Mouse (Mus musculus) liver, adult 2 months (tissue): ENCODE measurements around the gene 2310034G01Rik. TPM values are rescaled to one million over a fixed set of nuclear protein-coding genes. Genes with fewer than 3 reads are reported as not detected.
A peak's percentile ranks its signal among the peaks of the same experiment; 100 is the strongest.

Experiments used
- DNase-seq: peaks from one replicate; pipeline ENCODE4 v3.0.0-alpha.2; 2011; ENCODE audit warnings: low read depth, low spot score; ENCODE audit errors: extremely low read depth
- H3K27ac ChIP-seq: fragments of 200-500 bp; replicated peaks from 2 replicates; pipeline ENCODE4 v1.5.1; 2012; ENCODE audit warnings: low read depth, mild to moderate bottlenecking, control low read depth, inconsistent platforms, low read length; ENCODE audit not compliant: insufficient read depth
- H3K27me3 ChIP-seq: fragments of 200-500 bp; 2 replicates; pipeline ENCODE4 v1.6.1; 2012; ENCODE audit warnings: mild to moderate bottlenecking, moderate library complexity, low read length, inconsistent platforms; ENCODE audit not compliant: control insufficient read depth, insufficient read depth
- H3K36me3 ChIP-seq: fragments of 200-500 bp; 2 replicates; pipeline ENCODE4 v1.6.1; 2012; ENCODE audit warnings: low read length, inconsistent platforms; ENCODE audit not compliant: control insufficient read depth, insufficient read depth
- H3K4me1 ChIP-seq: fragments of 200-500 bp; 2 replicates; pipeline ENCODE4 v1.6.1; 2011; ENCODE audit warnings: low read length; ENCODE audit not compliant: control insufficient read depth, insufficient read depth
- H3K4me3 ChIP-seq: fragments of 200-500 bp; 2 replicates; pipeline ENCODE4 v1.5.1; 2011; ENCODE audit warnings: low read depth, mild to moderate bottlenecking, control low read depth, low read length, moderate library complexity; ENCODE audit not compliant: insufficient read depth
- H3K79me2 ChIP-seq: fragments of 200-500 bp; 2 replicates; pipeline ENCODE4 v1.6.1; 2012; ENCODE audit warnings: inconsistent platforms, mild to moderate bottlenecking, low read length, moderate library complexity; ENCODE audit not compliant: control insufficient read depth, insufficient read depth
- H3K9ac ChIP-seq: fragments of 200-500 bp; 2 replicates; pipeline ENCODE4 v1.6.1; 2012; ENCODE audit warnings: low read depth, mild to moderate bottlenecking, control low read depth, inconsistent platforms, low read length
- CTCF ChIP-seq: fragments of 200-500 bp; IDR thresholded peaks from 2 replicates; pipeline ENCODE4 v1.5.1; 2011; ENCODE audit warnings: low read depth, low read length, control low read depth
- POLR2A ChIP-seq: fragments of 200-500 bp; IDR thresholded peaks from 2 replicates; pipeline ENCODE4 v1.6.1; 2011; ENCODE audit warnings: low read length, control low read depth; ENCODE audit not compliant: insufficient read depth; ENCODE audit errors: extremely low read depth
- WGBS: fragments of 180-500 bp; shearing (Covaris S2); methylation state at CpG from one replicate; pipeline ENCODE4 v1.1.7; 2018; 5-methylcytosine and 5-hydroxymethylcytosine counted together
- polyA plus RNA-seq: library from polyadenylated mRNA; depleted of rRNA; stranded (reverse); fragments of >200 nt; gene quantifications from 2 replicates; pipeline ENCODE4 v1.2.3, GENCODE M21; 2012
- total RNA-seq: library from RNA; depleted of rRNA; stranded (reverse); fragments of >200 nt; gene quantifications from 2 replicates; pipeline ENCODE4 v1.2.3, GENCODE M21; 2014

Gene 2310034G01Rik
- total and polyA plus RNA-seq, 2 experiments: 0.09 to 0.10 TPM

DNA sequence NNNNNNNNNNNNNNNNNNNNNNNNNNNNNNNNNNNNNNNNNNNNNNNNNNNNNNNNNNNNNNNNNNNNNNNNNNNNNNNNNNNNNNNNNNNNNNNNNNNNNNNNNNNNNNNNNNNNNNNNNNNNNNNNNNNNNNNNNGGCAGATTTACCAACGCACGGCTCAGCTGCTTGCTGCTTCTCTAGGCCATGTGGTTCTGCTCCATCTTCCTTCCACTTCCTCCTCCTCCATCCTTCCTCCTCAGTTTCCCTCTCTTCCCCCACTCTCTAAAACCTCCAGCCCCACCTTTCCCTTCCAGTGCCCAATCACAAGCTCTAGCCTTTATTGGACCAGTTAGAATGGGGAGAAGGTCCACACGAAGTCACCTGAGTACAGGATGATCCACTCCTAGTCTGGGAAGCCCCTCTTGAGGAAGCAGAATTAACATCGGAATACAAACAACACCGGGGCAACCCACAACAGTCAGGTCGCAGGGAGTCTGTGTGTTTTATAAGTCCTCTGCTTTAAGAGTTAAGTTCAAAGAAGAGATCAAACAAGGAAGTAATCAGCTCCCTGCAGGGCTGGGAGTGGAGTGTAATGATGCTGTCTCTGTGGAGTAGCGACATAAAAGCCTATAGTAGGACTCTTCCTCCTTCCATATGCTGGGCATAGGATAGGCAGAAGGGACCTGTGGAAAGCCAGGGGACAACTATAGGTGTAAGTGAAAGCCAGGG lies 5.2 kb downstream of the 2310034G01Rik start:
- no peaks in the 10 kb centered on the region for H3K79me2 ChIP-seq
- no peak for DNase-seq
- WGBS: 58% methylated on average over 7 of the region's 7 CpGs
- no peaks in the 10 kb centered on the region for H3K27me3 ChIP-seq
- TF ChIP-seq CTCF (no peak), POLR2A (no peak)
- no peaks in the 10 kb centered on the region for H3K36me3 ChIP-seq
- no peak overlapping the region for H3K4me3 ChIP-seq
- no peak overlapping the region for H3K9ac ChIP-seq
- peaks cover 4% of the 10 kb centered on the region; the same call in 1 of the 2 replicates for H3K4me1 ChIP-seq
- no peak overlapping the region for H3K27ac ChIP-seq

GRCm38 (mm10) chr19:46339287-46339971 lies 10.7 kb downstream of the 2310034G01Rik start:
- no peaks in the 10 kb centered on the region for H3K36me3 ChIP-seq
- TF ChIP-seq POLR2A: no peak
- no peak for TF ChIP-seq CTCF
- peak overlapping the region; percentile 7; the same call in 1 of the 2 replicates for H3K27ac ChIP-seq
- 64% methylated on average over 7 of the region's 7 CpGs for WGBS
- DNase-seq: peak; percentile 26
- H3K9ac ChIP-seq: no peak overlapping the region
- H3K4me3 ChIP-seq: no peak overlapping the region; the same call in 1 of the 2 replicates
- H3K27me3 ChIP-seq: no peaks in the 10 kb centered on the region
- H3K79me2 ChIP-seq: no peaks in the 10 kb centered on the region
- H3K4me1 ChIP-seq: peaks cover 3% of the 10 kb centered on the region; the same call in 1 of the 2 replicates

DNA sequence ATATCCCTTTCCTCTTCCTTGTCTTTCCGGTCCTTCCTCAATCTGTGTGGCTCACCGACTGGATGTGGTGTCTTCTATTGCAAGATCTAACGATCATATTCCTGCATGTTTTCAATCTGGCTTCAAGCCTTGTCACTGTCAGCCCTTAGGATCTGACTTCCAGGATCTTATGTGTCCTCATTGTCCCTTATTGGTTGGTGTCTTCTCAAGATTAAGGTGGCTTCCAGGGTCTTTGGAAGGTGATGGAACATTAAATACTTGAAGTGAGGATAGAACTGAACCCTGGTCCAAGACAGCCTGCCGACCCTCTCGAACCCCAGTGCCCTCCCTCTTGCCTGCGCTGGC lies 11.2 kb downstream of the 2310034G01Rik start:
- no peak for TF ChIP-seq POLR2A
- no peak for TF ChIP-seq CTCF
- Histone ChIP-seq H3K36me3 (no peaks in the 10 kb centered on the region), H3K9ac (peak overlapping the region; percentile 52)

DNA sequence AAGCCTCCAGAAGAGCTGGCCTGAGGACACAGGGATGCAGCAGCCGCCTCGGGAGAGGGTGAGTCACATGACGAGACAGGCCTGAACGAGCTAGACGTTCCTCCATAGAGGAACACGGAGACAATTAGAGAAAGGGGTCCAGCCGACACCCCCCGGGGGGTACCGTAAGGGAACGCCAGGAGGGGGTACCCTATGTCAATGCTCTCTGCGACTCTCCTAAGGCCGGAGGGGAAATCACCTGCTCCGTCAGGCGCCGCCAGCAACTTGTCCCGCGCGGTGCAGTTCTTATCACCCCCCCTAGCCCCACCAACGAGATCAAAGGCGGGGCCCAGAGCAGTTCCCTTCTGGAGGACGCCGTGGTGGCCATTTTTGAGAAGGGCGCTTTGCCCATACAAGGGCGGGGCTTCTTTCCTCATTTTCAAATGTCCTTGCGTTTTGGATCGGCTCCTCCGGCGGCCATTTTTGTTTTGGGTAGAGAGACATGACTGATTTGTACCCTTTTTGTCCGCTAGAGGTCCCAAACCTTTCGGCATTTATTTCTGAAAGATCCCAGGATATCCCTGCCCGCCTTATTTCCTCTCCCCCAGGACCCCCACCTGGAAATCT lies 11.7 kb downstream of the 2310034G01Rik start, which contains the start of gene Cuedc2:
Gene Cuedc2 (minus strand): TSS at position 372 of the 606 bp plus-strand sequence.
- peak; percentile 83 for DNase-seq
- peaks cover 3% of the 10 kb centered on the region; the same call in 1 of the 2 replicates for H3K4me1 ChIP-seq
- H3K27me3 ChIP-seq: no peaks in the 10 kb centered on the region
- peak within 1 kb of the TSS; percentile 7; the same call in 1 of the 2 replicates for H3K27ac ChIP-seq
- H3K36me3 ChIP-seq: no peaks in the 10 kb centered on the region
- no peaks in the 10 kb centered on the region for H3K79me2 ChIP-seq
- TF ChIP-seq CTCF (peak; percentile 8; the same call in 1 of the 2 replicates), POLR2A (0 out of 2 replicates have a peak, but pooled peaks have one; percentile 24)
- peak within 1 kb of the TSS; percentile 69 for H3K4me3 ChIP-seq
- H3K9ac ChIP-seq: peak within 1 kb of the TSS; percentile 67
- WGBS: under 1% methylated on average over 31 of the region's 31 CpGs

More for the DNA sequence above, 11.2 kb downstream of the 2310034G01Rik start:
- Histone ChIP-seq H3K79me2 (no peaks in the 10 kb centered on the region), H3K4me1 (peaks cover 3% of the 10 kb centered on the region; the same call in 1 of the 2 replicates), H3K27me3 (no peaks in the 10 kb centered on the region), H3K27ac (0 out of 2 replicates have a peak overlapping the region, but pooled peaks have one; percentile 7), H3K4me3 (peak overlapping the region; percentile 11; the same call in 1 of the 2 replicates)
- 46% methylated on average over 6 of the region's 6 CpGs for WGBS
- DNase-seq: no peak

DNA sequence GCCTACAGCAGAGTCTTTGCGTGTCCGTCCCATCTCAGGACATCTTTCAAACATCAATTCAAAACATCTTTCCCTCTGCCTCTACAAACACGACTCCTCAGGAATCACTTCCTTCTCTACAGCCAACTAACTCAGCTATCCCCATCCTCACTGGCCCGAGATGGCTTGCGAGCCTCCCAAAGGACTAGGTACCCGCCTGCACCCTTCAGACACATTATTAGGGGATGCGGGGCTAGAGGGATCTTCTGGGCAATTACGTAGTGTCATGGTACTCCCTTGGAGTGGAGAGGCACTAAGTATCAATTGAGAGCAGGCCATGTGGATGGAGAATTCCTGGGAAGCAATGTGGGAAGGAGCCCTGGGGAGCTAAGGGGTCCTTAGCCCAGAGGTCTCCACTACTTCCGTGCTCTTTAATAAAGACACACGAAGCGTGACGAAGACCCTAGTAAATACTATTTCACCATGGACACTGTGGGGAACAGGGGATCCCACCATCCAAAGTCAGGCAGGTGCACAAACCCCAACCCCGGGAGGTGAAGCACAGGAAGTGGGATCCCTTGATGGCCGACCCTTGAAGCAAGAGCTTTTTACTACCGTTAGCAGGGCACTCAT lies 12.3 kb downstream of the 2310034G01Rik start:
- H3K4me1 ChIP-seq: peaks cover 3% of the 10 kb centered on the region; the same call in 1 of the 2 replicates
- H3K4me3 ChIP-seq: peak overlapping the region; percentile 69
- peak overlapping the region; percentile 67 for H3K9ac ChIP-seq
- H3K27me3 ChIP-seq: no peaks in the 10 kb centered on the region
- WGBS: 52% methylated on average over 15 of the region's 15 CpGs
- H3K36me3 ChIP-seq: no peaks in the 10 kb centered on the region
- no peaks in the 10 kb centered on the region for H3K79me2 ChIP-seq
- TF ChIP-seq CTCF (no peak), POLR2A (no peak)
- DNase-seq: no peak
- H3K27ac ChIP-seq: no peak overlapping the region
